Mouse (Mus musculus) erythroblast, adult 5-6 weeks (primary cell): ENCODE data around the gene Kcnip4. TPM values are rescaled to one million over a fixed set of nuclear protein-coding genes. Genes with fewer than 3 reads are reported as not detected.

Experiments used
- ATAC-seq: replicated peaks from 2 replicates; pipeline ENCODE4 v1.8.0; 2016; ENCODE audit warnings: moderate number of reproducible peaks, mild to moderate bottlenecking, moderate TSS enrichment, inconsistent platforms; ENCODE audit not compliant: poor library complexity, low FRiP score, severe bottlenecking
- total RNA-seq, 2 experiments: library from RNA; stranded (forward) in 1 of 2; stranded (reverse) in 1 of 2; fragments of 150-400 nt in 1 of 2; fragments of 200-764, 138-1000 nt in 1 of 2; gene quantifications; 2 replicates each; pipeline versions ENCODE4 v1.2.3 to v1.2.4; 2015 to 2017; ENCODE audit warnings: low replicate concordance in 2 of 2

Kcnip4 gene
- total RNA-seq, 2 experiments from 2014 or later = not detected

DNA sequence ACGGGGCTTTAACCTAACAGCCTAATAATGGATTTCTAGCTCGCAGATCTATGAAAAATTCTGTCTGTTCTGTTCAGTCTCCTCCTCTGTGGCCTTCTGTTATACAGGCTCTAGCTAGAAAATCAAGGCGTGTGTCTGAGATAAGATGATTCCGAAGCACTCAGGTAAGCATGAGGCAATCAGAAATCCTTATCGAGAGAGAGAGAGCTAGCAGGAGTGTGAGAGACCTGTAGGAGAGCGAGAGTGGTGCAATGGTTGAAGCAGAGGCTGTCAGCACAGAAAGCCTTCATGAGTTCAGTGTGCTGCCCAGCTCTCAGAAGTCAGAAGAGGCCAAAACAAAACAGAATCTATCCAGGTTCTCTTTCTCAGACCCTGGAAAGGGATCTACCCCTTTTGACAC, 888.0 kb downstream of the Kcnip4 start:
- ATAC-seq = no peak

DNA sequence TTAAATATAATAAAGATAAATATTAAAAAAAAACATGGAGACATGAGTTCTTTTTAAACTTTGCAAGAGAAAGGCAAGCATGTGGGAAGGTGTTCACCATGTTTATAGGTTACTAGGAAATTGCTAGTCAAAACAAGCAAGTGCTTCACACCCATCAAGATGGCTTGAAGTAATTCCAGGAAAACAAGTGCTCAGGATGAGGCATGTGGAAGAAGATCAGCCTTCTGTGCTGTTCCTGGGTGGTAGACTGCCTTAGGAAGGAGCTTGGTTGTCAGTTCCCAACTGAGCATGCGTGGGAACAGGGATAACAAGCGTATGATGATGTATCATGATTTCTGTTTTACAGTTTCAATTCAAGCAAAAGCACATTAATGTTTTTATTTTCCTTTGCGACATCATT, 891.1 kb downstream of the Kcnip4 start:
- ATAC-seq = no peak

DNA sequence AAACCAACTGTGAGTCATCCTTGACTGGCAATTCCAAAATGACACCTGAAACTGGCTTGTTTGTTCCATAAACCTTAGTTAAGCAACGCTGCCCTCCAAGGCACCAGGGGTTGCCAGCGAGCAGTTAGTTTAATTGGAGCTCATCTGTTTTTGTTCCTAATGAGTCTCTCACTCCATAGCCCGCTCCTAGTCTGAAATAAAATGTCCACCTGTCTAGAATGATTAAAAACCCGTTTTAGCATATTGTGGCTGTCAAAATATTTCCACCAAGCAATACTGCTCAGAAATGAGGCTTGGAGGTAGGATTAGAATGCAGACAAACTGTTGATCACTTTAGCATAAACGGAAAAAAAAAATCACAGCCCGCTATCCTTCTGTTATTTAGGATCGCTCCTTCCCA, 901.3 kb downstream of the Kcnip4 start:
- no peak for ATAC-seq

DNA sequence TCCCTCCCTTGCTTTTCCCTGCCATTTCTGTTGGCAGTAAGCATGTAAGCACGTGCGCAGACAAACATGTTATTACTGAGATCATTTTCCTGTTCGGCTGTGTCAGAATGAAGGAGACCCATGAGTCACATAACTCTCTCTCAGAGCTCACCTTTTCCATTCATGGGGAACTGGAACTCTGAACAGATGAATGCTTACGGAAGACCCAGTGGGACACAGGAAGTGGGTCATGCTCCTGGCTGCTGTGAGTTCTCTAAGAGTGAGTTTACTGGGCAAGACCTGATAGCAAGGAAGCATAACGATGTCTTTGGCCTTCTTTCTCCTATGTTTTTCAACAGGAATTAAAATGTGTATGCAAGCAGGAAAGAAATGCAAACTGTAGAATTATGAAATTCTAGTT, 917.8 kb downstream of the Kcnip4 start:
- no peak for ATAC-seq

DNA sequence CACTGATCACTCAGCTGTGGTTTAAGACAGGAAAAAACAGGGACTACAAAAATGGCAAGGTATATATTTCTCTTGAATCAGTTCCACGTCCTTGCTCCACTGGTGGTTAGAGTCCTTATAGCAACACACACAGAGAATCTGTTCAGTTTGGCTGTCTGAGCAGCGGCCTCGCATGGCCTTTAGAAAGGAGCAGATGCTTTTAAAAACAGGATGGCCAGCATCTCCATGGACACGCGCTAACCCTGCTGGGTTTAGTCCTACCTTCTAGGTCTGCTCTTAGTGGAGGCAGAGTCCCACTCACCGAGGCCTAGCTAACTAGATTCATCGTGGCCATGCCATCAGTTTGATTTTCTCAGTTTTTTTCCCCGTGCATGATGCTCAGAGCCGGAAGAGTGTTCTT, 918.4 kb downstream of the Kcnip4 start:
- ATAC-seq = no peak

DNA sequence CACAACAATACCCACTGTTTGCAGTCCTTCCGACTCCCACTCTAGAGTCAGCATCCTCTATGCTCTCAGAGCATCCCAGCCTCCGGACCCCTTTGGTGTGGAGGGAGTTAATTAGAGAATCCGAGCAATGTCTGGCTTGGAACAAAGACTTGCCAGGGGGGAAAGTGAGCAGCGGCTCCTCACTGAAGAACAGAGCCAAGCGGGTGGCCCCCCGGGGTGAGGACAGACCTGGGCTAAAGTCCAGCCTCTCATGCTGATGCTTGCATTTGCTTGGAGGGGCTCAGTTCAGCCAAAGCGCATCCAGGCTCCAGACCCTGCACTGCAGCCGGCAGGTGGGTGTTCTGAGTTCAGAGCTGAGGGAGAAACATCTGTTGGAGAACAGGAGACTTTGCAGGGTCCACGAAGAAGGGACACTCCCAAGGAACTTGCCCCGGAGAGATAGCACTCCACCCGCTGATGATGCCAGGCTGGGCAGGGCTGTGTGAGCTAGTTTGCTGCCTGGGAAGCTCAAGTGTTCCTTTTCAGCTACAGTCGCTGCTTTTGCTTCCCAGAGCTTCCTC, 925.1 kb downstream of the Kcnip4 start:
- no peak for ATAC-seq

DNA sequence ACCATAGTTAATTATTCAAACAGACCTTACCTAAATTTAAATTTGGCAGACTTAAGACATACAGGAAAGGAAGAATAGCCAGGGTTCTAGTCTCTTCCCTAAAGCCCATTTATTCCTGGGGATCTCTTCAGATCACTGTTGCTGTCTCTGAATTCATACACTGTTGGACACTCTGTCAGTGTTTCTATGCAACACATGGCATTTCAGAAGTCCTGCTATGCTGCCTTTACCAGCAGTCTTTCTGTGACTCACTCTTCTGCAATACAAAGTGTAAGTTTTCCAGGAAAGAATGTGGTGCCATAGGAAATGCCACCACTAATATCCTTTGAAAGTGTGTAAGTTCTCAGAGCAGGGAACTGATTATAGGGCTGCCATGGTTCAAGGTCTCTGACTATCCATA, 936.7 kb downstream of the Kcnip4 start:
- no peak for ATAC-seq

DNA sequence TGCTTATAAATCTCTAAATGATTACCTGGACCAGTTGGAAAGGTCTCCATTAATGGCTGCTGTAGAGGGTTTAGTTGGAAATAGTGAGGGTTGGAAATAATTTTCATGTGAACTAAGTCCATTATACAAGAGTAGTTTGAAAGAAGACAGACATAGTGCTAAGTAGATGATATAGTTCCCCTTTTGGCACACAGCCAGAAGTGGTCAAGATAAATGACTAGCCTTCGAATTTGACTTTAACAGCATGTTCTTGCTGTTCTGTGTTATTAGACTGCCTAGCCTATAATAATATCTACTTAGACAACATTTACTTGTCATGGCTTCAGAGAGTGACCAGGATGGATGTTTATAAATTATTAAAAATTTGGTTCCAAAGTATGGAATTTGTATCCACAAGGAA, 941.3 kb downstream of the Kcnip4 start:
- ATAC-seq = no peak

DNA sequence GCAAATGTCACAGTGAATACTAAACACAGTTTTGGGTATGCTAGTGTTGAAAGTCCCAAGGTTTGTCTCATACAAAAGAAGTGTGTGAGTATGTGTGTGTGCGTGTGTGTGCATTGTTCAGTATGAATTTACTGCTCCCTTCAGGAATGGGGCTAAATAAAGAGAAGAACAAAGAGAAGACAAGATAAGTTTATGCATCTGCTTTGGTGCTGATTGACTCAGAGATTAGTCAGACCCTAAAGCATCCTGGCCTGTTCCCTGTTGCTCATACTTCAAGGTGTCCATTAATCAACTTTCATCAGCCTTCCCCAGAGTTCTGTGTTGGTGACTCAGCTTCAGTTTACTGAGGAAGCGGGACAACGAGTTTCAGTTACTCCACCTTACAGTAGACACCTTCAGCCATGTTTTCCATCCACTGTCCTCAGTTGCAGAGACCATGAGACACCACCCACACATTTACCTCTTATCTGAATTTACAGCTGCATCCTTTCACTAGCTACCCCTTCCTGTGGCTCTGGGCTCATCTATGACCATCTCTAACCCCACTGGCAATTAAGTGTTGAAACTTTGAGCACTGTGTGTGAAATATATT, 960.6 kb downstream of the Kcnip4 start:
- ATAC-seq = no peak

DNA sequence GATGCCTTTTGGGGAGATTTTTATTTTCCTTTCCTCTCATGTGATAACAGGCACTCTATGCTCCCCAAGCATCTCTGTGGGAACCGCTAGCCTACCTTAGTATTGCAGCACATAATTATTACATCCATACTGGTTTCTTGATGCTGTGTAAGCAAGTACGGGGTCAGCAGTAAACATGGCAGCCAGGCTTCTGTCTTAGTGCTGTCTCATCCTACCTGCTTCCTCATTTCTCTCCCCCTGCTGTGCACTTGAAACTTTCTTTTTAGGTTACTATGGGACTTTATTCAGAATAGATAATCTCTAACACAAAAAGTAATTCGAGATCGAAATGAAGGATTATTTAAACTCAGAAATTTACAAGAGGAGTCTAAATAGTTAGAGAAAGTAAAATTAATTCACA, 973.0 kb downstream of the Kcnip4 start:
- ATAC-seq = no peak

DNA sequence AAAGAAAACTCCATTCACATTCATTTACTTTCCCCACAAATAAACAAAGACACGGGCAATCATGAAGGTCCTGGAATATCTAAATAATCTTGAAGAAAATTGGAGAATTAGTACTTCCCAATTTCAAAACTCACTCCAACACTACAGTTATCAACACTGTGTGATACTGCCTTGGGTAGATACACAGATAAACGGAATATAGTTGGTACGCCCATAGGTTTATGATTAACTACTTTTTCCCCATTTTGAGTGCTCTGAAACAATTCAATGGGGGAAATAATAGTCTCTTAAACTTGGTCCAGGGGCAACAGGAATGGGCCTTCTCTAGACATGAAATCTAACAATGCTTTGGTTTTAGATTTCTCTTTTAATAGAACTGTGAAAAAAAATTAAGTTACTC, 978.9 kb downstream of the Kcnip4 start:
- no peak for ATAC-seq

DNA sequence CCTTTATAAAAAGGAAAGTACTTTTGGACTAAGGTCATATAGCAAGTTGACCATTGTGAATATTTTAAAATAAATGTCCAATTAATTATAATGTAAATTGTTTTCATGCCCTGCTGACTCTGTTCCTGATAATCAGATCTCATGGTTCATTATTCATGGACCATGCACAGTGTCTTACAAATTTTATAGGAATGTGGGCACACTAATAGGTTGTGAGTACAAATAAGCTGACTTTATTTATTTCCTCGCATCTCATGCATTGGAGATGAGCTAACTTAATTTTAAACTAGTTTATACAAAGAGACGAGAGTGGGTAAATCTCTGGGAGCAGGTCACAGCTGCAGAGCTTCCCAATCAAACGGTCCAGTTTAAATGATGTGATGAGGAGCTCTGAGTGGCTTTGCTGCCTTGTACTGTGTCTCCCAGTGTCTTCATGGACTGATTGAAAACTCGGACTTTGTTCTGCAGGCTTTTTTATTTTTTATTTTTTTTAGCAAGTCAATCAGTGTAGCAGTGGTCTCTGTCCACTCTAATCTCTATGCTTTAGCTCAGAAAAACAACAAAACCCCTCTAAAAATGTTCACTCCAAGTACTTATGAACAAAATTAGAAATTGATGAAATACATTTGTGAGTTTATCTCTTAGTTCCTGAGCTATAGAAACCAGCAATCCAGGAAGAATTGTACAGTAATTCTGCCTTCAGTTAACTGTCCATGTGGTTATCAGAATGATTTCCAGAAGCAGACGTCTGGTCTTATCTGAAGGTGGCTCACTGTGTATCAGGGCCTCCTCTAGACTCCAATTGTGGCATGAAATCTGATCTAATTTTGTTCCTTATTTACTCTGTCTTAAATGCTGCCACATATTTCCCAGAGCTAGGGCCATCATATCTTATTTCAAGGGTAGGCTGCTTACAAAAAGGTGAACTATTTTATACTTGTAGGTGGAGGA, 979.6 kb downstream of the Kcnip4 start:
- ATAC-seq = no peak

DNA sequence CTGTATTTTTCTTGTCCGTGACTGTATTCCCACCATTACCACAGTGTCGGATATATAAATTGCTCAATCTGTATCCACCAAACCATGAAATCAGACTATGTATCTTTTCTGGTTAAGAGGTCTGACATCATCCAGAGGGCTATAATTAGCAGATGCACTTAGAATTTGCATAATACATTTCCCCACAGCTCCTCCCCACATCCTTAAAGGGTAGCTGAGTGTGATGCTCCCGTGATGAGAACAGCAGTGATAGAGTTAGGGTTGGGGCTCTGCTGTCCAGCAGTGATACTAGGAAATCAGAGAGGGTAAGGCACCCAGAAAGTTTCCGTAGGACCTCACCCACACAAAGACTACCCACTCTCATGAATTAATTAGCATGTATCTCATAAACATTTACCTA, 1006.7 kb downstream of the Kcnip4 start:
- no peak for ATAC-seq

DNA sequence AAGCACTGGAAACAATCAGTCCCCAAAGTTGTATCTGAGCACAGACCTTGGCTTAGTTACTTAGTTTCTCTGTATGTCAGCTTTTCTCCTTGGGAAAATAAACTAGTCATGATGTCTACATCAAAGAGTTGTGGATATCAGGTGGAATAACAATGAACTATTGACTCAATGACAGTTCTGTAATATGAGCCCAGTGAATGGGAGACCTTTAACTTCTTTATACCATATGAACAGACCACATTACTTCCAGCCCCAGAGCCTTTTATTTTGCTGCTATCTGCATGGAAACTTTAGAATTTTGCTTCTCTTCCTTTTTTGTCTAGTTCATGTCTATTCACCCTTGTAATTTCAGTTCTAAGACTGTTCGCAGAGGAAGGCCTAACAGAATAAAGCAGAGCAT, 1011.4 kb downstream of the Kcnip4 start:
- ATAC-seq = no peak

DNA sequence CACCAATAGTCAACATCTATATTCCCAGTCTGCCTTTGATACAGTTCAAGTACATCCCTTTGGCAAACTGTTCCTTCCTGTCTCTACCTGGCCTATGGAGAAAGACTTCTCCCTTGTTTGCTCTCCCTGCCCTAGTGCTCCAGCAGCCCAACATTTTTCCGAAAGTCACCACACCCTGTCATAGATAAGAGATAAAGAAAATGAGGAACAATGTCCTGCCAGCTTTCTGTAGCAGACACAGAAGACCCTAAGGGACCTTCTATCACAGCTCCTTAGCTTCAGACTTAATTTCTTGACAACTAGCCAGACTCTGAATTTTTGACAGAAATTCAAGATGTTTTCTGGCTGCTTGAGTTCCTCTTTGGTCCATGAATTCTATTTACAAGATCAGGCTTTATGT, 1013.4 kb downstream of the Kcnip4 start:
- no peak for ATAC-seq

DNA sequence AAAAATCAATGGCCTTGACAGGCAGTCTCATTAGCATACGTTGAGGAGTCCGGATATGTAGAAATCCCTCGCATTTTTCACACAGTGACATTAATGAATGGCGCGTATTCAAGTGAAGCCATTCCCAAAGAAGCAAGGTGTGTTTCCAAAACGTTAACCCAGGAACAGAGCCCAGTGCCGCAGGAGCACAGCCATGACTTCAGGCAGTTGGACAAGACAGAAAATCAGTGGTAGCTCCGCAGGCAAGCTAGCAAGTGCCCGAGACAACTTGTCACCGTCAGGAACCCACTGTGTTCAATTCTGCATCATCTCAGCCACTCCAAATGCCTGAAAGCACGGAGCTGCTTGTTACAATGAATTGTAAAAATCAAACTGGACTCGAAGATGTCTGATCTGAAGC, 1014.5 kb downstream of the Kcnip4 start:
- no peak for ATAC-seq

DNA sequence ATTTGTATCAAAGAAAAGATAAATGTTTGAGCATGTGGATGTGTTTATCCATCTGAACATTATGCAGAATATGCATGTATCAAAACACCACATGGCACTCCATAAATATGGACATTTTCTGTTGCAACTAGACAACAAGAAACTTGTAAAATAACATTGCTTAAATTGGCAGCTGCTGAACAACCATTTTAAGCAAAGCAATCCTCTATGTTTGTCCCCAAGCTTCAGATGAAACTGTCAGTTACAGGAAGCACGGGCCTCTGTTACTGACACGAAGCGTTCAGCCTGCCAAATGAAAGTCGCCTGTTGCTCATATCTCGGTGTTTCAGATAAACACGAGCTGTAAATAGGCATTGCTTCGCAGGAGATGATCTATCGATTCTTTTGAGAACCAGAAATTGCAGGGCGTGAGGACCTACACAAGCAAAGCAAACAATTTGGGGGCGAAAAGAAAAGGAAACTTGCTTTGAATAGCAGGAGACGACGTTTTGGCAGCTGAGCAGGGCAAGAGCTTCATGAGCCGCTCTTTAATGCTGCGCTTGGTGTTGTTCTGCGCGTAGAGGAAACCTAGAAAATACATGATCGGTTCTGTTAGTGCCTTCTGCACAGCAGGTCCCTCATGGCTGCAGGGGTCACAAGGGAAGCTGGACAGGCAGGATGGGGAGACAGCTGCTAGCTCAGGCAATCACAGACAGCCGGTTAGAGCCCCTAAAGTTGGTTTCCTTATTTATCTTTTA, 1015.3 kb downstream of the Kcnip4 start:
- no peak for ATAC-seq

DNA sequence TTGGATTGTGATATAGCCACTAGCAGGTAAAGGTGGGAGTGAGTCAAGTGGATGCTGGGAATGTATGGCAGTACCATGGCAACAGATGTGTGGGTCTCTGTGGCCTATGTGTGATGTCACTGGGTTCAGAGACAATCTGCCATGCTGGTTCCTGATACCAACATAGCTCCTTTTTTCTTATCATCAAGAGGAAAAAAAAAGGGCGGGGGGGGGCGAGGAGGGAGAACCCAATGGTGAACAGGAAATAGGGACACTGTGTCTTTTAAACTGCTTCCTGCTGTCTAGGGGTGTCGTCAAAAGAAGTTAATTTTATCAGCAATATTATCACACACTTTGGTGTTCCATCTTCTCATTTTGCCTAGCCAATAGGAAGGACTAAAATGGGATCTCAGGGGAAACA, 1021.6 kb downstream of the Kcnip4 start:
- no peak for ATAC-seq

DNA sequence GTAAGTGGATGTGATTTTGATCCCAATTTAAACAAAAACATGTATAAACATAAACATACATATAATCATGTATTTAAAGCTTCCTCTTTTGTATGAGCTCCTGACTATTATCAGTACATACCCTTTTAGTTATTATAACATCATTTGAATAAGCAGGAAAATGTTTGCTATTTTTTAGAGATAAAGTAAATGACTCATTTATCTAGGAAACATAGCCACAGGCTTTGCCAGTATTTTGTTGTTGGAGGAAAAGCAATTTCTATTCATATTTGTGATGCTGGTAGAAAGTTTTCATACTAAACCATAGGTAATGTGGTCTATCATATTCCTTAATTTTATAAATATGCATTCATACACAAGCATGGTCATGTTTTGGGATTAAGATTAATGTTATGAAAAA, 1022.3 kb downstream of the Kcnip4 start:
- ATAC-seq = no peak

DNA sequence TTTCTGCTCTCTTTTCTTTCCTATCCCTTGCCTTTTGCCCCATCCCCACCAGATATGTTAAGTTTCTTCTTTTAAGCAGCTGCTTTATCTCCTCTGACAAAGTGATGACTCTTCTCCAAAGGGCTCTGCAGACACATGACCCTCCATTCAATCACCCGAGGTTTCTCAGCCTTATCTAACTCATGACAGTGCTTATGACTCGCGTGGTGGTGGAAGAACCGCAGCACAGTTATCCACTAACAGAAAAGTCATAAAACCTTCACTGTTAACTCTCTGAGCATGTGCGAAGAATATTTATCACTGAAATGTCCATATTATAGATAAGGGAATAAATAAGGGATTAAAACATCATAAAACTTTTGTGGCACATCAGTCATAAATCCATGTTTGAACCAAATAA, 1024.5 kb downstream of the Kcnip4 start:
- no peak for ATAC-seq
